15 mouse cellular contexts compared by ENCODE assay signal in the genomic region with DNA sequence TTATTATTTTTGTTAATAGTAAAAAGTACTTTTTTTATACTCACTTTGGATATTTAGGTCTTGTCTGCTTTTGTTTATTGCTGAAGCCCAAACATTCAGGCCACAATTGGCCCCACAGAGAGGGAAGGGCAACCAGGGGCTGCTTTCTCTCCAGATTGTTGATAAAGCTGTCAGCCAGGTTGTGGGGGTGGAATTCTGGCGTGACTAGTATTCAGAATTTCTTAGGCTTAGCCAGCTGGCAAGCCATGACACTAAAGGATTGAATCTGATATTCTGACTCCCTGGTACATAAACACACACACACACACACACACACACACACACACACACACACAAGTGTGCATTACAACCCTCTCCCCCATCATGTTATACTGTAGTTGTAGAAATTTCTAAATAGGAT.
DNase-seq lines count a peak whose midpoint lies in the region; ATAC-seq and TF ChIP-seq lines count a peak whose summit lies in the region.
"Had no signal": no experiment of that assay in that cellular context is flagged by ENCODE, and none has a peak within 500 bp of the region (broad histone marks: within the 10 kb centered on the region; RNA-seq: fewer than 3 reads in every experiment).

No protein-coding gene starts in this region.

- H3K36me3 ChIP-seq in heart, embryonic 11.5 days (ENCODE audit: control insufficient read depth, insufficient read depth, low read length), result no peaks in the 10 kb centered on the region
- H3K36me3 ChIP-seq in lung, embryonic 16.5 days (ENCODE audit: control insufficient read depth, insufficient read depth, low read length), result no peaks in the 10 kb centered on the region
- H3K36me3 ChIP-seq: embryonic facial prominence, embryonic 13.5 days; forebrain, embryonic 12.5 days; limb, embryonic 13.5 days had no signal

- no peak overlapping the region for H3K27ac ChIP-seq in heart, embryonic 11.5 days (ENCODE audit: low read depth, low read length)
- no peak overlapping the region for H3K27ac ChIP-seq in lung, embryonic 16.5 days (ENCODE audit: low read length)
- H3K27ac ChIP-seq: embryonic facial prominence, embryonic 13.5 days; forebrain, embryonic 12.5 days; gastrocnemius, adult 2 months; left cerebral cortex, adult 2 months; limb, embryonic 13.5 days had no signal

- H3K4me1 ChIP-seq in heart, embryonic 11.5 days (ENCODE audit: control insufficient read depth, insufficient read depth, low read length), result no peaks in the 10 kb centered on the region
- no peaks in the 10 kb centered on the region for H3K4me1 ChIP-seq in lung, embryonic 16.5 days (replicated peaks; ENCODE audit: control insufficient read depth, insufficient read depth, low read length)
- H3K4me1 ChIP-seq: embryonic facial prominence, embryonic 13.5 days; forebrain, embryonic 12.5 days; limb, embryonic 13.5 days had no signal

- TF ChIP-seq CTCF in brain, embryonic 14.5 days (IDR thresholded peaks at IDR 0.05; ENCODE audit: borderline replicate concordance, extremely low read depth, insufficient read depth, insufficient read length), result no peak

- no peak overlapping the region for H3K4me2 ChIP-seq in heart, embryonic 11.5 days
- H3K4me2 ChIP-seq in lung, embryonic 16.5 days (ENCODE audit: low read depth, low read length), result no peak overlapping the region
- H3K4me2 ChIP-seq: embryonic facial prominence, embryonic 13.5 days; forebrain, embryonic 12.5 days; limb, embryonic 13.5 days; midbrain, embryonic 11.5 days had no signal

- H3K9ac ChIP-seq in heart, embryonic 11.5 days (ENCODE audit: low read depth, low read length), result no peak overlapping the region
- no peak overlapping the region for H3K9ac ChIP-seq in lung, embryonic 16.5 days (ENCODE audit: low read length)
- H3K9ac ChIP-seq: embryonic facial prominence, embryonic 13.5 days; forebrain, embryonic 12.5 days; limb, embryonic 13.5 days had no signal

- no peaks in the 10 kb centered on the region; the same call in 1 of the 2 replicates for H3K9me3 ChIP-seq in heart, embryonic 11.5 days (replicated peaks; ENCODE audit: control insufficient read depth, low read length)
- H3K9me3 ChIP-seq in lung, embryonic 16.5 days (ENCODE audit: control insufficient read depth, low read length), result peaks cover 7% of the 10 kb centered on the region
- H3K9me3 ChIP-seq: limb, embryonic 13.5 days had no signal

- ATAC-seq in heart, embryonic 11.5 days (replicated peaks; ENCODE audit: insufficient number of reproducible peaks, low FRiP score, low TSS enrichment), result no peak
- ATAC-seq in lung, embryonic 16.5 days (ENCODE audit: low read depth), result peak; percentile 68

- no peak for TF ChIP-seq POLR2A in brain, embryonic 14.5 days (IDR thresholded peaks at IDR 0.05; ENCODE audit: borderline replicate concordance, extremely low read depth, insufficient read depth, insufficient read length, poor library complexity, severe bottlenecking)

- no peak overlapping the region for H3K4me3 ChIP-seq in heart, embryonic 11.5 days (ENCODE audit: low read depth, low read length)
- H3K4me3 ChIP-seq in lung, embryonic 16.5 days (ENCODE audit: low read length), result no peak overlapping the region
- H3K4me3 ChIP-seq: embryonic facial prominence, embryonic 13.5 days; forebrain, embryonic 12.5 days; gastrocnemius, adult 2 months; left cerebral cortex, adult 2 months; limb, embryonic 13.5 days had no signal

- DNase-seq in heart, adult 9 months (ENCODE audit: low spot score in 2 of 2), result peak; percentile 12 to 17
- DNase-seq in brain, embryonic 14.5 days (ENCODE audit: low read depth), result peak; percentile 22
- DNase-seq in fat pad, adult 2 months (ENCODE audit: extremely low read depth, low read depth, low spot score), result peak; percentile 40
- no peak for DNase-seq in urinary bladder, adult 2 months (ENCODE audit: low spot score)
- DNase-seq in gastrocnemius, postnatal 10 days, result no peak
- DNase-seq: cerebellum, adult 9-11 months; gastrocnemius, adult 2 months; kidney, postnatal 10 days had no signal

- H3K27me3 ChIP-seq in heart, embryonic 11.5 days (ENCODE audit: control insufficient read depth, insufficient read depth, low read length), result no peaks in the 10 kb centered on the region
- H3K27me3 ChIP-seq in lung, embryonic 16.5 days (ENCODE audit: control insufficient read depth, insufficient read depth, low read depth, low read length), result no peaks in the 10 kb centered on the region
- H3K27me3 ChIP-seq: embryonic facial prominence, embryonic 13.5 days; forebrain, embryonic 12.5 days; limb, embryonic 13.5 days had no signal

- WGBS in heart, embryonic 11.5 days (ENCODE audit: insufficient replicate concordance), result 8% methylated on average over 1 of the region's 1 CpGs
- WGBS in lung, embryonic 16.5 days, result 6% methylated on average over 1 of the region's 1 CpGs

Comparison
In these comparisons a context has a peak if more than half of its experiments do, and no peak if none do; other contexts are left out.
1. DNase-seq: peak in heart, adult 9 months (2 of 2), brain, embryonic 14.5 days (single experiment) and fat pad, adult 2 months (single experiment); none in urinary bladder, adult 2 months (single experiment) and gastrocnemius, postnatal 10 days (single experiment).